Mouse (Mus musculus) c-Kit-positive CD71-negative TER-119-negative erythroid progenitor cells, embryonic 14.5 days (primary cell): ENCODE data around the gene Kcnc3.

Experiments used
- DNase-seq: peaks from one replicate; pipeline ENCODE4 v3.0.0-alpha.2; 2013; ENCODE audit warnings: low read depth

The Kcnc3 gene

GRCm38 (mm10) chr7:44626966-44627365 lies 36.5 kb downstream of the Kcnc3 start:
- no peak for DNase-seq

DNA sequence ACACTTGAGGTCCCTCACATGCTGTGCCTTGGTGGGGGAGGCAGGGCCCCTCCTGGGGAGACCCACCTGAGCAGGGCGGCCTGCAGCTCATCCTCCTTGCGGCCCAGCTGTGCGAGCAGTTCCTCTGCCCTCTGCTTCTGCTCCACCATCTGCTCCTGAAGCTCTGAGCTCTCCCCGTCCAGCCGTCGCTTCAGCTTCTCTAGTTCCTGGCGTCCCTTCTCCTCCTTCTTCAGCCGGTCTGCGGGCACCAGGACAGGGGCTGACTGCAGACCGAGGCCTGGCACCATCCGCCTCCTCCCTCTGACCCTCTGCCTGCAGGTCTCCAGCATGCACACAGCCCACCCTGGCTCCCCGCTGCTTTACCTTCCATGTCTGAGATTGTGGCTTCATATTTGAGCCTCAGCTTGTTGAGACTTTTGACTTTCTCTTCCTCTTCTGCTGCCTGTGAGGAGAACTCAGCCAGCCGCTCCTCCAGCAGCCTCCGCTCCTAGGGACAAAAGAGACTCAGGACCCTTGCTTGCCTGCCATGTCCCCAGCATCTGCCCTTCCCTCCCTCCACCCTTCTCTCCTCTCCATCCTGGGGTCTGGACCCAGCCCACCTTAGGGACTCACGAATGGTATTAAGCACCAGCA lies 38.1 kb downstream of the Kcnc3 start:
- no peak for DNase-seq

GRCm38 (mm10) chr7:44630437-44630836 lies 40.0 kb downstream of the Kcnc3 start:
- DNase-seq = no peak

DNA sequence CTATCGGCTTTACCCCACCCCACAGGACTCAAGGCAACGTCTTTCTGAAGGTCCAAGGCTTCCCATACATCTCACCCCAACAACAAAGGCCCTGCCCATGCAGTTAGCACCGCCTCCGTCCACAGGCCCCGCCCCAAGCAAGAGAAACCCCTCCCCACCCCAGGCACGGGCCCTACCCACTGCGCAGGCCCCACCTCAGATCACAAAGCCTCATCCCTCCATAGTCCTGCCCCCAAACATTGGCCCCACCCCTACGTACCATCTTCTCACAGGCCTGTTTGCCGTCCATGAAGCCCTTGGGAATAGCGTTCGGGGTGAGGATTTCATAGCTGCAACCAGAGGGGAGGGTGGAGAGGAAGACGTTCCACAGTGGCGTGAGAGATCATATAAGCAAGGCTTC lies 42.2 kb downstream of the Kcnc3 start:
- no peak for DNase-seq

- no peak for DNase-seq
These were observed 42.9 kb downstream of the Kcnc3 start for GRCm38 (mm10) chr7:44633407-44633806.

DNA sequence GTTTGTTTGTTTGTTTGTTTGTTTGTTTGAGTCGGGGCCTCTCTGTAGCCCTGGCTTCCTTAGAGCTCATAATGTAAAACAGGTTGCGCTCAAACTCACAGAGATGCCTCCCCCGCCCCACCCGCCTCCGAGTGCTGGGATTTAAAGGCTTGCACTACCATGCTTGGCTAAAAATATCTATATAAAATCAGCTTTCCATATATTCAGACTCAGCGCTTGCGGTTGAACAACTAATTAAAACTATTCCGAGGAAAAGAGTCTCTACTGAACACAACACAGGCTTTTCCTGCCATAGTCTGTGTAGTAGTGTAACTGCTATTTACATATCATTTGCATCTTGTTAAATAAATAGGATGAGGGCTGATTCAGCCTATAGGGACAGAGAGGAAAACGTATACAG lies 46.2 kb downstream of the Kcnc3 start:
- DNase-seq = no peak

DNA sequence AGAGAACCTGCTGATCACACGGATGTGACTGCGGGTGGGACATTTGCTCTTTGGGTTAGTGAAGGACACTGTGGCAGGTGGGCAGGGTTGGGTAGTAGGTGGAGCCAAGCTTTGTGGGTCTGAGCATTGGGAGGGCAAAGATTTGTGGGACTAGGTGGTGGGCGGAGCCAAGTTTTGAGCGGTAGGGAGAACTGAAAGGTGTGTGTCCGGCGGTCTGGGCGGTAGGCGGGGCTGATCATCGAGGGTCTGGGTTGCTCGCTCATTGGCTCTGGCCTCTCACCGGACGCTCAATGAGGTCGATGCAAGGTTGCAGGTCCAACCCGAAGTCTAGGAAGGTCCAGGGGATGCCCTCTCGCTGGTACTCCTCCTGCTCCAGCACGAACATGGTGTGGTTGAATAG lies 48.2 kb downstream of the Kcnc3 start:
- DNase-seq = no peak

DNA sequence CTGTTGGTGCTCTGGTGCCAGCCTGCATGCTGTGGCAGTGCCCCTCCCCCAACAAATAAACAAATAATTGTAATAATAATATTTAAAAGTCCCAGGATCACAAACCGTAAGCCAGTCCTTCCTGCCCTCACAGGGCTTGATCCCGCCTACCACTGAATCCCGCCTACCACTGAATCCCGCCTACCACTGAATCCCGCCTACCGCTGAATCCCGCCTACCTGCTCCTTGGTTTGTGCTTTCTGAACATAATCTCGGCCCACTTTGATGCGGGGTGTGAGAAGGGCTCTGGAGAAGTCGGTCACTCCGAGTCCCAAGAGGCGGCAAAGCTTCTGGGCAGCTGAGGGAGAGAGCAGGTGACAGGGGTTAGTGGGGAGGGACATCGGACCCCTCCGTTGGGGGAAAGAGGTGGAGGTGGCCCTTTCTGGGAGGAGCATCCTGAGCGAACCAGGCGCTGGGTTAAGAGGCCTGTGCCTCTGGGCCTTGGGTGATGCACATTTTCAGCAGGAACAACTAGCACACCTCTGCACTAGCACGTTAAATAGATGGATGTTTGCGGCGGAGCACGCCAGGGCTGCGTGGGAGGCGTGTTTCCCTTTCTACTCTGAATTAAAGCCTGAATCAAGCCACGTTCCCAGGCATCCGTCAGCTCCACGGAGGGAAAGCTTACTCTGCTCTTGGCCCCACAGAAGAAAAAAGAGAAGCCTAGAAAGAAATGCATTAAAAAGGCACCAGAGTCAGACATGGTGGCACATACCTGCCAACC lies 50.6 kb downstream of the Kcnc3 start:
- no peak for DNase-seq

DNA sequence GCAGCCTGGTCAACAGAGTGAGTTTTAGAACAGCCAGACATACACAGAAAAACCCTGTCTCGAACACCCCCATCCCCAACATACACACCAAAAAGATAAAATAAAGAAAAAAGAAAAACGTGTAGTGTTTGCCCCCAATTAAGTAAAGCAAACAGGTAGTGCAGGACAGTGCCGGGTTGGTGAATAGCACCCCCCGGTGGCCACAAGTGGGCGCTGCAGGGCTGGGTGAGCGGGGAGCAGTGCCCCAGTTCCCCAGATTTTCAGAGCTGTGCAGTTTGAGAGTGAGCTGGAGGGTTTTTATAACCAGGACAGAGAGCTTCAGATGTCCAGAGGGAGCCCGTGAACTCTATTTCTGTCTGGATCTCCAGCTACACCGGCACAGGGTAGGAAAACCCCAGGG lies 51.4 kb downstream of the Kcnc3 start:
- DNase-seq = peak; percentile 18

DNA sequence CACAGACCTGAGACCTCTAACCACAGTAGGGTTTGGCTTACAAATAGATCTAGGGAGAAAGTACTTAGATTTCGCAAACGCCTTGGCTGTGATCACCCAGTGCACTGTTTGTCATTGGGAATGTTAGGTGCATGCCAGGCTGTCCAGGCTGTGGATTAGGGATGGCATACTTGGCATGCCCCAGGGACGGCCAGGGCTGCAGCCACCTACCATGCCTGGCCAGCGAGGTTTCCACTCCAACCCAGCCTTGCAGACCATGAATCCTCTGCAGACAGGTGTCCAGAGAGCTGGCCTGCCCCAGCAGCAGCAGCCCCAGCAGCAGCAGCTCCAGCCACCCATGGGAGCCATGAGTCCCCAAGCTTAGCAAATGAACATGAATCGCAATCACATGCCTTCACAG lies 54.8 kb downstream of the Kcnc3 start:
- DNase-seq = no peak

DNA sequence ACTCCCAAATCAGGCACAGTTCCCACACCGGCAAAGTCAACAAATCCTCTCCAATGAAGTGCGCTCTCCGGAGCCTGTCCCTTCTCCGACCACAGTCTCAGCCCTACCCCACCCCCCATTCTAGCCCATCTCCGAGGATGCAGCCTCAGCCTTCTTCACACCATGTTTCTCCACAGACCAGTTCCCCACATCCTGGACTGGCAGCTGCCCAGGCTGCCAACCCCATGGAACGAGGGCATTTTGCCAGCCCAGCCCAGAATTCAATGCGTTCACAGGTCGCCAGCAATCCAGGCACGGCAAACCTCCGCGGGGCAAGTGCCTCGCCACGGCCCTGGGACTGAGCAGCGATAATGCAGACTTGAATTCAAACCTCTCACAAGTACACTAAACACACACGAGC lies 55.5 kb downstream of the Kcnc3 start:
- DNase-seq = no peak

DNA sequence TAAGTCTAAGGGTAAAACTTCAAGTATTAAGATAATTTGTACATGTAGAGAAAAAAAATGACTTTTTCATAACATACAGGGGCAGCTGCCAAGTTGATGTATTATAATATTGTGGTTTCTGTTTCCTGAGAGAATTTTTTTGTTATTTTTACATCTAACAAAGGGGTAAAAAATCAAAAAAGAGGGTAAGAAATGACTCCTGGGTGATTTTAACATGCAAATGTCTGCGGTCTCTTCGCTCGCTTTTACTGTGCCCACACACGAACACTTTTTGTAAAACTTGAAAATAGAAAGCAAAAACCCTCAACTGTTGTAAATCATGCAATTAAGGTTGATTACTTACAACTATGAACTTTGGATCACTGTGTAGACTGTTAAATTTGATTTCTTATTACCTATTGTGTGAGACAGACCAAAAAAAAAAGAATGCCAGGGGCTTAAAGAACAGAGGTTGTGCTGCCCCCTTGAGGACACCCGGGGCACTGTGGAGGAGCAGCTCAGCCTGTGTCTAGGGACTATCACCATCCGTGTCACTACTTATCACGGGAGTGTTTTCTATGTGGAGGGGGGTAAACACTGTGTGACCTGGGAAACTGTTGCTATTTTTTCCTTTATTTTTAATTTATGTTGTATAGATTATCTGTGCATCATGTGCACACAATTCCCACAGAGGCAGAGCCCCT lies 56.7 kb downstream of the Kcnc3 start:
- DNase-seq = peak; percentile 53

DNA sequence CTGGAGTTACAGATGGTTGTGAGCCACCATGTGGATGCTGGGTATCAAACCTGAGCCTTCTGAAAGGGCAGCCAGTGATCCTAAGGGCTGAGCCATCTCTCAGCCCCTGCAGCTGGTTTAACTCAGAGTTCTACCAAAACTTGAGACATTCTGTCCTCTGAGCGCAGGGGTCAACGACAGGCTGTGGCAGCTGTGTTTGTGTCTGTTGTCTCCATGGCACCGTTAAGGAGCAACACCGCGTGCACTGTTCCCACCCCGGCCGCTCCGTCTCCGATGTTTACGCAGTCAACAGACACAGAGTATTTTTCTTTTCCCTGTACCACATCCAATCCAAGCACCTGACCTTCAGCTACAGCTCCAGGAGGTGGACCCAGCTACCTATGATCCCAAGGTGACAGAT lies 57.3 kb downstream of the Kcnc3 start:
- no peak for DNase-seq

DNA sequence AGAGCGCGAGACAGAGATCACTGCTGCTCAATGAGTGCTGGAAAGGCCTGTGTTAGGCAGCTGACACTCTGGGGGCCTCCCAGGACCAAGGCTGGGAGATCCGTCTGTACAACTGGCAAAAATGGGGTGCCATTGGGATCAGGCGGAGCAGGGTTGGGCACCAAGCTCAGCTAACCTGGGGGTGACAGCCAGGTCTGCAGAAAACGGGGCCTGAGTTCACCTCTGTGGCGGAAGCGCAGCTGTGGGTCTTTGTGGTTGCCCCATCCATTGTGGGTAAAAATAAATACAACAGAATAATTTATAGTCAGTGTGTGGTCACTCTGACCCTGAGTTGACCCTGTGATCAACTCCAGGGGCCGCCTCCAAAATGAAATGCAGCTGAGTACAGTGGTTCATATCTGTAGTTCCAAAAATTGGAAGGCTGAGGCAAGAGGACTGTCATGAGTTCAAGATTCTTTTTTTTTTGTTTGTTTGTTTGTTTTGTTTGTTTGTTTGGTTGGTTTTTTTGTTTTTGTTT lies 58.7 kb downstream of the Kcnc3 start:
- DNase-seq = no peak

DNA sequence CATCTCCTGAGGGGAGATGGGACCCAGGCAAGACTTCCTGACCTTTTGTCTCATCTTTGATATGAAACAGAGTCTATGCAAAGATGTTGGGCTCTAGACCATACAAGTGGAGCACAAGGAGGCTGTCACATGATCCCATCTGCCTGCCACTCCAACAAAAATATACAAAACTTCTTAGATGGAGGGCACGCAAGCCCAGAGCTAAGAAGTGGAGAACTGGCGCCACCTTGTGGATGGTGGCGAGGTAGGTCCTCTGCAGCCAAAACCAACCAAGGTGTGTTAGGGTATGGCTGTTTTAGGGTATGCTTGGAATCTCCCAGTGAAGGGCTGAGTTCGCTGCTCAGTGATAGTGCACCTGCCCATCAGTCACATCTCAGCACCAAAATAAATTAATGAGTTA lies 59.5 kb downstream of the Kcnc3 start:
- peak; percentile 49 for DNase-seq

- DNase-seq = no peak
These were observed 61.0 kb downstream of the Kcnc3 start for GRCm38 (mm10) chr7:44651416-44651815.

GRCm38 (mm10) chr7:44653773-44654172 lies 63.3 kb downstream of the Kcnc3 start:
- DNase-seq = peak; percentile 36
